Mouse (Mus musculus) intestine, embryonic 14.5 days (tissue): ENCODE data around the gene Dusp21. TPM values are rescaled to one million over a fixed set of nuclear protein-coding genes. Genes with fewer than 3 reads are reported as not detected.
A peak's percentile ranks its signal among the peaks of the same experiment; 100 is the strongest.

Experiments used
- ATAC-seq: fragments of 200-750 bp; cut with Nextera tagmentation; replicated peaks from 2 replicates; pipeline ENCODE4 v1.8.0; 2017; ENCODE audit warnings: low read depth, moderate number of reproducible peaks, moderate TSS enrichment, moderate library complexity; ENCODE audit not compliant: low FRiP score, low TSS enrichment
- DNase-seq: peaks from one replicate; pipeline ENCODE4 v3.0.0-alpha.2; 2018; ENCODE audit warnings: low spot score
- H3K27ac ChIP-seq: fragments of 300-500 bp; sonication (generic); 2 replicates; pipeline ENCODE4 v1.5.1; 2014; ENCODE audit warnings: low read depth, mild to moderate bottlenecking, control low read depth
- H3K27me3 ChIP-seq: fragments of 300-500 bp; sonication (generic); replicated peaks from 2 replicates; pipeline ENCODE4 v1.6.1; 2014; ENCODE audit warnings: low read length, control low read depth; ENCODE audit not compliant: control insufficient read depth, insufficient read depth
- H3K36me3 ChIP-seq: fragments of 300-500 bp; sonication (generic); 2 replicates; pipeline ENCODE4 v1.6.1; 2014; ENCODE audit warnings: low read length, control low read depth; ENCODE audit not compliant: control insufficient read depth, insufficient read depth
- H3K4me1 ChIP-seq: fragments of 300-500 bp; sonication (generic); replicated peaks from 2 replicates; pipeline ENCODE4 v1.6.1; 2014; ENCODE audit warnings: low read length, control low read depth, mixed read lengths; ENCODE audit not compliant: control insufficient read depth, insufficient read depth
- H3K4me2 ChIP-seq: fragments of 300-500 bp; sonication (generic); 2 replicates; pipeline ENCODE4 v1.6.1; 2014; ENCODE audit warnings: low read length
- H3K4me3 ChIP-seq: fragments of 300-500 bp; sonication (generic); 2 replicates; pipeline ENCODE4 v1.5.1; 2014; ENCODE audit warnings: low read depth, low read length, control low read depth, mixed read lengths
- H3K9ac ChIP-seq: fragments of 300-500 bp; sonication (generic); 2 replicates; pipeline ENCODE4 v1.6.1; 2014; ENCODE audit warnings: mild to moderate bottlenecking, low read length
- H3K9me3 ChIP-seq: fragments of 300-500 bp; sonication (generic); 2 replicates; pipeline ENCODE4 v1.6.1; 2016; ENCODE audit warnings: low read length, control low read depth; ENCODE audit not compliant: control insufficient read depth
- WGBS: fragments of 180-500 bp; shearing (Covaris S2); extraction: QIAGEN DNeasy Blood & Tissue Kit; methylation state at CpG from one replicate; pipeline ENCODE4 v1.1.7; 2014; 5-methylcytosine and 5-hydroxymethylcytosine counted together
- polyA plus RNA-seq: library from polyadenylated mRNA; unstranded; fragments of >200 nt; fragmentation: Nextera tagmentation; extraction: Ambion mirVana; gene quantifications from 2 replicates; pipeline ENCODE4 v1.2.1, GENCODE M21; 2014

Gene Dusp21
- polyA plus RNA-seq: not detected in 2 replicates

- H3K9ac ChIP-seq: no peak within 1 kb of the TSS
- H3K9me3 ChIP-seq: no peaks in the 10 kb centered on the region
- H3K27me3 ChIP-seq: no peaks in the 10 kb centered on the region
- WGBS: 87% methylated on average over 1 of the region's 1 CpGs
- no peaks in the 10 kb centered on the region for H3K4me1 ChIP-seq
- no peak within 1 kb of the TSS for H3K27ac ChIP-seq
- ATAC-seq (no peak), DNase-seq (no peak)
- no peak within 1 kb of the TSS for H3K4me3 ChIP-seq
- no peak within 1 kb of the TSS for H3K4me2 ChIP-seq
- no peaks in the 10 kb centered on the region for H3K36me3 ChIP-seq
These were observed at the start of gene Dusp21 for GRCm38 (mm10) chrX:18145557-18145956. Gene Dusp21 (plus strand): TSS chrX:18145857.

- H3K9ac ChIP-seq: no peak overlapping the region; the same call in 1 of the 2 replicates
- no peak overlapping the region for H3K27ac ChIP-seq
- no peak overlapping the region for H3K4me3 ChIP-seq
- H3K4me2 ChIP-seq: peak overlapping the region; percentile 55
- WGBS: 72% methylated on average over 4 of the region's 4 CpGs
- no peaks in the 10 kb centered on the region for H3K9me3 ChIP-seq
- ATAC-seq (no peak), DNase-seq (no peak)
- no peaks in the 10 kb centered on the region for H3K27me3 ChIP-seq
- H3K36me3 ChIP-seq: no peaks in the 10 kb centered on the region
- H3K4me1 ChIP-seq: no peaks in the 10 kb centered on the region
These were observed 15.2 kb downstream of the Dusp21 start for GRCm38 (mm10) chrX:18160734-18161442.

GRCm38 (mm10) chrX:18161796-18162191 lies 16.1 kb downstream of the Dusp21 start:
- Histone ChIP-seq H3K4me1 (no peaks in the 10 kb centered on the region), H3K36me3 (no peaks in the 10 kb centered on the region), H3K27ac (peak overlapping the region; percentile 82), H3K27me3 (no peaks in the 10 kb centered on the region), H3K4me2 (peak overlapping the region; percentile 55), H3K9ac (peak overlapping the region; percentile 75), H3K9me3 (no peaks in the 10 kb centered on the region), H3K4me3 (peak overlapping the region; percentile 70)
- DNase-seq (no peak), ATAC-seq (peak; percentile 78)
- 0% methylated on average over 25 of the region's 28 CpGs for WGBS

- peak within 1 kb of the TSS; percentile 97 for H3K27ac ChIP-seq
- under 1% methylated on average over 39 of the region's 50 CpGs for WGBS
- H3K4me3 ChIP-seq: peak within 1 kb of the TSS; percentile 70
- H3K9me3 ChIP-seq: no peaks in the 10 kb centered on the region
- H3K36me3 ChIP-seq: no peaks in the 10 kb centered on the region
- peak within 1 kb of the TSS; percentile 91 for H3K9ac ChIP-seq
- peak; percentile 93 for DNase-seq
- H3K27me3 ChIP-seq: no peaks in the 10 kb centered on the region
- no peaks in the 10 kb centered on the region for H3K4me1 ChIP-seq
- ATAC-seq: peak; percentile 100
- peak within 1 kb of the TSS; percentile 55 for H3K4me2 ChIP-seq
These were observed 16.7 kb downstream of the Dusp21 start, which contains the start of gene Kdm6a for GRCm38 (mm10) chrX:18162192-18162857. Gene Kdm6a (plus strand): TSS chrX:18162575.

- Histone ChIP-seq H3K9me3 (no peaks in the 10 kb centered on the region), H3K4me3 (peak overlapping the region; percentile 70), H3K36me3 (no peaks in the 10 kb centered on the region), H3K27ac (peak overlapping the region; percentile 97), H3K9ac (peak overlapping the region; percentile 91), H3K4me1 (no peaks in the 10 kb centered on the region), H3K27me3 (no peaks in the 10 kb centered on the region), H3K4me2 (peak overlapping the region; percentile 55)
- under 1% methylated on average over 79 of the region's 95 CpGs for WGBS
- DNase-seq: peak; percentile 82
- ATAC-seq: peak; percentile 33
These were observed 17.4 kb downstream of the Dusp21 start for GRCm38 (mm10) chrX:18162861-18163731.

- H3K9me3 ChIP-seq: no peaks in the 10 kb centered on the region
- H3K4me2 ChIP-seq: peak overlapping the region; percentile 55
- no peaks in the 10 kb centered on the region for H3K4me1 ChIP-seq
- no peaks in the 10 kb centered on the region for H3K27me3 ChIP-seq
- H3K27ac ChIP-seq: peak overlapping the region; percentile 97
- H3K36me3 ChIP-seq: no peaks in the 10 kb centered on the region
- ATAC-seq (no peak), DNase-seq (no peak)
- H3K9ac ChIP-seq: peak overlapping the region; percentile 91
- peak overlapping the region; percentile 70 for H3K4me3 ChIP-seq
- WGBS: 4% methylated on average over 10 of the region's 10 CpGs
These were observed 18.4 kb downstream of the Dusp21 start for GRCm38 (mm10) chrX:18163917-18164624.

GRCm38 (mm10) chrX:18165121-18165520 lies 19.5 kb downstream of the Dusp21 start:
- no peak for ATAC-seq
- H3K9me3 ChIP-seq: no peaks in the 10 kb centered on the region
- peak overlapping the region; percentile 55 for H3K4me2 ChIP-seq
- H3K9ac ChIP-seq: no peak overlapping the region
- H3K36me3 ChIP-seq: no peaks in the 10 kb centered on the region
- no peak overlapping the region for H3K27ac ChIP-seq
- H3K4me1 ChIP-seq: no peaks in the 10 kb centered on the region
- peak overlapping the region; percentile 70 for H3K4me3 ChIP-seq
- H3K27me3 ChIP-seq: no peaks in the 10 kb centered on the region
- 62% methylated on average over 2 of the region's 2 CpGs for WGBS
- no peak for DNase-seq

DNA sequence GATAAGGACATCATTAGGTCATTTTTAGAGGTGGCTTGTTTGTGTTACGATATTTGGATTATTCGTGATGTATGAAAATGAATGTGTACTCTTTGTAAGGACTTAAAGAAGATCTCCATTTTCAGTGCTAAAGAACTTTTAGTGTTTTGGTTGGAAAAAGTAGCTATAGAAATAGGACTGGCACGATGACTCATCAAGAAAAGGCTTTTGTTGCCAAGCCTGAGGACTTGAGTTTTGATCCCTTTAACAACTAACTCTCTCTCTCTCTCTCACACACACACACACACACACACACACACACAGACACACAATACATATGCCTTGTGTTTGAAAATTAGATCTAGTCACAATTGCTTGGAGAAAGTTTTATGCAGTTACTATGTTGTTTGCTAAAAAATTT lies 21.3 kb downstream of the Dusp21 start:
- DNase-seq: no peak
- Histone ChIP-seq H3K27ac (no peak overlapping the region), H3K4me2 (no peak overlapping the region), H3K9ac (no peak overlapping the region), H3K36me3 (no peaks in the 10 kb centered on the region), H3K4me1 (no peaks in the 10 kb centered on the region), H3K27me3 (no peaks in the 10 kb centered on the region), H3K4me3 (no peak overlapping the region), H3K9me3 (no peaks in the 10 kb centered on the region)
- WGBS: 82% methylated on average over 3 of the region's 3 CpGs
- ATAC-seq: no peak
